Mouse (Mus musculus) bone marrow macrophage, adult 2 months (primary cell): Measurements from ENCODE around the gene Sema4c.

ENCODE experiments used
- CTCF ChIP-seq: IDR thresholded peaks from 2 replicates; pipeline ENCODE4 v1.5.1; 2012; ENCODE audit warnings: low read depth, mild to moderate bottlenecking, low read length, moderate library complexity
- POLR2A ChIP-seq: IDR thresholded peaks from 2 replicates; pipeline ENCODE4 v1.6.1; 2012; ENCODE audit warnings: mild to moderate bottlenecking, low read depth, low read length, borderline replicate concordance

DNA sequence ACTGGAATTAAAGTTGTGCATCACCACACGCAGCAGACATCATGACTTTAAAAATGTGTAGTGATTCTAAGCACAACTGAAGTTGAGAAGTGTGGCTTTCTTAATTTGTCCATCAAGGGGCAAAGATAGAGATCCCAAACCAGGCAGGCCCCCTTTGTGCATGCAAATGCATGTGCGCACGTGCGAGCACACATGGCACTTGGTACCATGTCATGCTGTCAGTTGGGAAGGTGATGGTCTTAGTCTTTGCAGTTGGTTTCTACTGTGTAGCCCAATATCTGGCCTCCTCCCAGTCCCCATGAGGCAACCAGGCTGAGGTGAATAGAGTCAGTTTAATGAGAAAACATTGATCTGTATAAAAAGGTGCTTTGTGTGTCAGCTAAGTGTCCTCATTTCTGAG is 28.3 kb downstream of the Sema4c start:
- TF ChIP-seq POLR2A (no peak), CTCF (no peak)
